Mouse (Mus musculus) MEL (cell line): ENCODE measurements around the gene Nrxn3. TPM values are rescaled to one million over a fixed set of nuclear protein-coding genes. Genes with fewer than 3 reads are reported as not detected.

ENCODE experiments used
- DNase-seq: peaks from one replicate; pipeline ENCODE4 v3.0.0; 2011; ENCODE audit warnings: low read depth, low spot score
- H3K27ac ChIP-seq: 2 replicates; pipeline ENCODE4 v1.5.1; 2012; ENCODE audit warnings: low read depth, mild to moderate bottlenecking, control low read depth, low read length, moderate library complexity; ENCODE audit not compliant: control insufficient read depth
- H3K27me3 ChIP-seq, 2 experiments: fragments of 150-350 bp in 1 of 2; sonication (generic) in 1 of 2; 2 replicates each; pipeline ENCODE4 v1.6.1; 2012; ENCODE audit warnings: low read length in 2 of 2, mild to moderate bottlenecking in 2 of 2, improper control_type of control experiment in 1 of 2, moderate library complexity in 1 of 2; ENCODE audit not compliant: insufficient read depth in 2 of 2, control insufficient read depth in 1 of 2
- H3K36me3 ChIP-seq, 2 experiments: 2 replicates each; pipeline ENCODE4 v1.6.1; 2012 to 2014; ENCODE audit warnings: low read length in 2 of 2, improper control_type of control experiment in 1 of 2, inconsistent platforms in 1 of 2, mild to moderate bottlenecking in 1 of 2; ENCODE audit not compliant: insufficient read depth in 2 of 2, control insufficient read depth in 1 of 2
- H3K4me1 ChIP-seq, 2 experiments: fragments of 150-350 bp in 1 of 2; sonication (generic) in 1 of 2; 2 replicates each; pipeline ENCODE4 v1.6.1; 2012; ENCODE audit warnings: low read length in 2 of 2, improper control_type of control experiment in 1 of 2, mild to moderate bottlenecking in 1 of 2; ENCODE audit not compliant: insufficient read depth in 2 of 2, control insufficient read depth in 1 of 2
- H3K4me3 ChIP-seq, 2 experiments: fragments of 150-350 bp in 1 of 2; sonication (generic) in 1 of 2; 2 replicates each; pipeline ENCODE4 v1.5.1; 2012; ENCODE audit warnings: low read depth in 2 of 2, low read length in 2 of 2, mild to moderate bottlenecking in 2 of 2, moderate library complexity in 2 of 2, control low read depth in 1 of 2, improper control_type of control experiment in 1 of 2; ENCODE audit not compliant: control insufficient read depth in 1 of 2, insufficient read depth in 1 of 2
- H3K79me2 ChIP-seq: 2 replicates; pipeline ENCODE4 v1.6.1; 2012; ENCODE audit warnings: mild to moderate bottlenecking, low read length, moderate library complexity; ENCODE audit not compliant: control insufficient read depth, poor library complexity, insufficient read depth
- H3K9ac ChIP-seq: 2 replicates; pipeline ENCODE4 v1.6.1; 2012; ENCODE audit warnings: low read depth, mild to moderate bottlenecking, control low read depth, low read length, moderate library complexity; ENCODE audit not compliant: control insufficient read depth, poor library complexity, severe bottlenecking
- H3K9me3 ChIP-seq: fragments of 150-350 bp; sonication (generic); replicated peaks from 2 replicates; pipeline ENCODE4 v1.6.1; 2012; ENCODE audit warnings: mild to moderate bottlenecking, low read length, improper control_type of control experiment, moderate library complexity; ENCODE audit not compliant: insufficient read depth
- BHLHE40 ChIP-seq: IDR thresholded peaks from 2 replicates; pipeline ENCODE4 v1.6.1; 2012; ENCODE audit warnings: low read depth, mild to moderate bottlenecking, inconsistent platforms, low read length, improper control_type of control experiment, borderline replicate concordance
- CHD1 ChIP-seq: IDR thresholded peaks from 2 replicates; pipeline ENCODE4 v1.6.1; 2012; ENCODE audit warnings: low read depth, mild to moderate bottlenecking, inconsistent platforms, low read length, improper control_type of control experiment
- CHD2 ChIP-seq: IDR thresholded peaks from 2 replicates; pipeline ENCODE4 v1.6.1; 2011; ENCODE audit warnings: low read length, improper control_type of control experiment
- CTCF ChIP-seq, 3 experiments: IDR thresholded peaks in 2 of 3; conservative IDR thresholded peaks in 1 of 3; 2 replicates each; pipeline ENCODE4 v1.5.1; 2011 to 2012; ENCODE audit warnings: low read length in 3 of 3, low read depth in 2 of 3, mild to moderate bottlenecking in 2 of 3, improper control_type of control experiment in 1 of 3, inconsistent platforms in 1 of 3, mixed read lengths in 1 of 3, moderate library complexity in 1 of 3; ENCODE audit not compliant: control insufficient read depth in 1 of 3, insufficient read depth in 1 of 3, poor library complexity in 1 of 3, severe bottlenecking in 1 of 3
- ELF1 ChIP-seq: IDR thresholded peaks from 2 replicates; pipeline ENCODE4 v1.6.1; 2014; ENCODE audit warnings: low read depth, mild to moderate bottlenecking, inconsistent platforms, low read length, improper control_type of control experiment, moderate library complexity
- ETS1 ChIP-seq: IDR thresholded peaks from 2 replicates; pipeline ENCODE4 v1.6.1; 2012; ENCODE audit warnings: low read depth, mild to moderate bottlenecking, inconsistent platforms, low read length, improper control_type of control experiment, moderate library complexity
- GABPA ChIP-seq: IDR thresholded peaks from 2 replicates; pipeline ENCODE4 v1.6.1; 2012; ENCODE audit warnings: low read depth, mild to moderate bottlenecking, inconsistent platforms, low read length, improper control_type of control experiment, moderate library complexity
- GATA1 ChIP-seq: IDR thresholded peaks from 2 replicates; pipeline ENCODE4 v1.6.1; 2011; ENCODE audit warnings: low read depth, low read length, improper control_type of control experiment
- JUND ChIP-seq: IDR thresholded peaks from 2 replicates; pipeline ENCODE4 v1.6.1; 2011; ENCODE audit warnings: low read depth, mild to moderate bottlenecking, improper control_type of control experiment, low read length
- MAFK ChIP-seq: IDR thresholded peaks from 2 replicates; pipeline ENCODE4 v1.6.1; 2011; ENCODE audit warnings: low read depth, mild to moderate bottlenecking, low read length, improper control_type of control experiment, borderline replicate concordance
- MAX ChIP-seq: IDR thresholded peaks from 2 replicates; pipeline ENCODE4 v1.6.1; 2011; ENCODE audit warnings: low read length, improper control_type of control experiment
- MXI1 ChIP-seq: IDR thresholded peaks from 2 replicates; pipeline ENCODE4 v1.6.1; 2011; ENCODE audit warnings: mild to moderate bottlenecking, low read depth, low read length, improper control_type of control experiment
- MYB ChIP-seq: IDR thresholded peaks from 2 replicates; pipeline ENCODE4 v1.6.1; 2011; ENCODE audit warnings: mild to moderate bottlenecking, low read depth, low read length, improper control_type of control experiment
- MYC ChIP-seq: IDR thresholded peaks from 2 replicates; pipeline ENCODE4 v1.6.1; 2011; ENCODE audit warnings: low read depth, mild to moderate bottlenecking, low read length, improper control_type of control experiment, moderate library complexity
- NRF1 ChIP-seq: IDR thresholded peaks from 2 replicates; pipeline ENCODE4 v1.6.1; 2014; ENCODE audit warnings: low read depth, mild to moderate bottlenecking, inconsistent platforms, low read length, improper control_type of control experiment, moderate library complexity; ENCODE audit not compliant: poor library complexity, insufficient read depth, severe bottlenecking
- POLR2AphosphoS5 ChIP-seq: IDR thresholded peaks from 2 replicates; pipeline ENCODE4 v1.6.1; 2012; ENCODE audit warnings: low read depth, borderline replicate concordance, mild to moderate bottlenecking, inconsistent platforms, low read length, moderate library complexity, mixed read lengths
- SMC3 ChIP-seq: IDR thresholded peaks from 2 replicates; pipeline ENCODE4 v1.6.1; 2011; ENCODE audit warnings: low read depth, low read length, improper control_type of control experiment
- UBTF ChIP-seq: IDR thresholded peaks from 2 replicates; pipeline ENCODE4 v1.6.1; 2012; ENCODE audit warnings: low read depth, mild to moderate bottlenecking, inconsistent platforms, low read length, improper control_type of control experiment, moderate library complexity, borderline replicate concordance; ENCODE audit not compliant: insufficient read depth
- USF1 ChIP-seq: IDR thresholded peaks from 2 replicates; pipeline ENCODE4 v1.6.1; 2014; ENCODE audit warnings: low read depth, mild to moderate bottlenecking, inconsistent platforms, low read length, improper control_type of control experiment, moderate library complexity
- ZC3H11A ChIP-seq: IDR thresholded peaks from 2 replicates; pipeline ENCODE4 v1.6.1; 2012; ENCODE audit warnings: low read depth, mild to moderate bottlenecking, inconsistent platforms, low read length, improper control_type of control experiment
- ZKSCAN1 ChIP-seq: IDR thresholded peaks from 2 replicates; pipeline ENCODE4 v1.6.1; 2012; ENCODE audit warnings: low read depth, mild to moderate bottlenecking, inconsistent platforms, low read length, improper control_type of control experiment, moderate library complexity
- polyA plus RNA-seq, 2 experiments: library from polyadenylated mRNA; stranded (reverse) in 1 of 2; unstranded in 1 of 2; fragments of >175 nt in 1 of 2; fragments of >200 nt in 1 of 2; gene quantifications; 2 replicates each; pipeline versions ENCODE4 v1.2.1 to v1.2.4; 2012; ENCODE audit warnings: low replicate concordance in 2 of 2, low read depth in 1 of 2; ENCODE audit not compliant: insufficient read length in 2 of 2, insufficient read depth in 1 of 2, missing spikeins in 1 of 2
- total RNA-seq: library from RNA; depleted of rRNA; stranded (reverse); fragments of 300-350 nt; gene quantifications from 2 replicates; pipeline ENCODE4 v1.2.3, GENCODE M21; 2012

The Nrxn3 gene
- total and polyA plus RNA-seq, 3 experiments, result not detected

DNA sequence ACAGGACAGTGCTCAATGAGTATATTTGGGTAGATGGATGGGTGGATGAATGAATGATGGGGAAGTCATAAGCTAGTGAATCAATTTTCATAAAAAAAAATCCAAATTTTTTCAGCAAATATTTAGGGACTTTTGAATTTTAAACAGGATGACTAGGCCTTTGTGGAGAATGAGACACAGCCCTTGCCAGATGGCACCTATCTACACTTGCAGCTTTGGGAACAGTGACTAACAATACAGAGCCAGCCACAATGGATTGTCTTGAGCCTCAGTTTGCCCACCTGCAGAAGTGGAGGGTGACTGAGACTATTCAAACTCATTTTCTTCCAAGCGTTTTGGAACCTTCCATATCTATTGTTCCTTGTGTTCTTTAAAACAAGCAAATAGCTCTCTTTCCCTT lies 55.4 kb downstream of the Nrxn3 start (continued):
- no peak for TF ChIP-seq MAFK
- TF ChIP-seq CHD1, result no peak
- TF ChIP-seq MYB, result no peak

DNA sequence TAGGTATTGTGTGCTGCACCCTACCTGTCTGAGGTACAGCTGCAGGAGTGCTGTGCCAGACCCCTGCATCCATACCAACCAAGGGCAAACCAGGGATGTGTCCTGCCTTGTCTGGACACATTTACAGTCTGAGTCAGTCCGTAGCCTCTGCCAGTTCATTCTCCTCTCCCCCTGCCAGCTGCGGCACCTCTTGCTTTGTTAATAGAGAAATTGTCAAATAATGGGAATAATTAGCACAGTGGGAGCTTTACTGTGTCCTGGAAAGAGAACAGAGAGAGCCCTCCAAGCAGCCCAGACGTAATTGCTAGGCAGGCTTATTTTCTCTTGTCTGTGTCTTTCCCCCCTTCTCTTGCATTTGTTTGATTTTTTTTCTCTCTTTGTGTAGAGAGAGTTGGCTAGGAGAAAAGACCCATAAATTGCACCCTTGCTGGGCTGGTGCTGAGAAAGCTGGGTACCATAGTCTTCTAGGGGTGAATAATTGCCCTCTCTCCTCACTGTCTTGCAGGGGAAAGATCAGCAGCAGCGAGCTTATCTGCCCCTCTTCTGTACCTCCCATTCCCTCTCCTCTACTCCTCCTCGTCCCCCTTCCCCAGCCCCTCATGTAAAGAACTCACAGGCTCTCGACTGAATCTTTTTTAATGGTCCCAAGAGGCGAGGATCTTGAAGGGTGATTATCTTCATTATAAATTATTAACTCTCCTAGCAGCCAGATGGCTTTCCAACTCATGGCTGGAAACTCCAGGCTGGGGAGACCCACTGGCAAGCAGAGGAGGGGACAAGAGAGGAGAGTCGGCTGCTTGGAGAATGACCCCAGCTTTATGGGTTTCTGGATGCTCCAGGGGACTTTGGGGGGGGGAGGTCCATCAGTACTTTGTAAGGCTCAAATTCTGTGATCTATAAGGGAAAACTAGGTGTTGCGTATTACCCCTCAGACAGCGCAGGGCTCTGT lies 61.8 kb downstream of the Nrxn3 start:
- H3K27me3 ChIP-seq, result no peaks in the 10 kb centered on the region
- no peaks in the 10 kb centered on the region for H3K9me3 ChIP-seq
- no peak for DNase-seq
- no peak for TF ChIP-seq ZKSCAN1
- no peak for TF ChIP-seq USF1
- TF ChIP-seq ETS1, result no peak
- no peak for TF ChIP-seq CHD2
- no peak for TF ChIP-seq MYC
- no peak for TF ChIP-seq MXI1
- TF ChIP-seq MAX, result no peak
- no peak for TF ChIP-seq JUND
- TF ChIP-seq GATA1, result no peak
- no peak for TF ChIP-seq NRF1
- no peak for TF ChIP-seq CTCF (IDR thresholded peaks at IDR 0.05 in 2 of 3, conservative IDR thresholded peaks at IDR 0.05 in 1 of 3; ENCODE audit: control insufficient read depth in 1 of 3, insufficient read depth in 1 of 3, low read depth in 2 of 3, low read length in 3 of 3, poor library complexity in 1 of 3, severe bottlenecking in 1 of 3)
- no peak for TF ChIP-seq GABPA
- no peak for TF ChIP-seq POLR2AphosphoS5
- no peak for TF ChIP-seq UBTF
- no peak for TF ChIP-seq ELF1
- TF ChIP-seq SMC3, result no peak
- TF ChIP-seq ZC3H11A, result no peak
- TF ChIP-seq BHLHE40, result no peak
- no peak for TF ChIP-seq MYB
- no peaks in the 10 kb centered on the region for H3K79me2 ChIP-seq
- no peaks in the 10 kb centered on the region for H3K36me3 ChIP-seq
- no peak overlapping the region for H3K9ac ChIP-seq
- no peak overlapping the region for H3K4me3 ChIP-seq
- no peaks in the 10 kb centered on the region for H3K4me1 ChIP-seq
- no peak overlapping the region for H3K27ac ChIP-seq
